Mouse (Mus musculus): ENCODE data around the gene Bmp7.

DNA sequence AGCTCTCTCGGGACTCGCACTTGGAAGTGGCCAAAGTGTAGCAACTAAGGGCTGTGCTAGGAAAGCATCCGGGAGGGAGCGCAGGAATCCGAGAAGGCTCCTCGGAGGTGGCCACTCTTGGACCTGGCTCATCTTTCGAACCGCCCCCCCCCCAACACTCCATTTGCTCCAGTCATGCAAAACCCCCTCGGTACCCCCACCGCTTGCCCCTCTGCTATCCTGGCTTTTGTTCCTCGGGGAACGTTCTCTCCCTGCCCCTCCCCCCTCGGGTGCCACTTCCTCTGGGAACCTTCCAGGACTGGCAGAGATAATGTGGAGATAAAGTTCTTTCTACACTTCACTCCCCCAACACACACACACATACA, 660 bp upstream of the Bmp7 start:
- TF ChIP-seq GATA1 (IDR thresholded peaks at IDR 0.05; ENCODE audit: low read length) (no peak), TAL1 (IDR thresholded peaks at IDR 0.05; ENCODE audit: low read length) (no peak)
